Mouse (Mus musculus) spleen, postnatal 10 days (tissue): ENCODE data around the gene Tsku.

Experiments
- DNase-seq, 2 experiments: peaks; one replicate each; pipeline ENCODE4 v3.0.0; 2021 to 2022; ENCODE audit warnings: low spot score in 2 of 2

Gene Tsku

GRCm38 (mm10) chr7:98361063-98361652, at the start of gene Tsku:
TSS of gene Tsku (minus strand) at chr7:98361328.
- DNase-seq: peak in 1 of 2 experiments; percentile 61

- DNase-seq: no peak
These were observed 46.5 kb upstream of the Tsku start for GRCm38 (mm10) chr7:98407615-98408014.

DNA sequence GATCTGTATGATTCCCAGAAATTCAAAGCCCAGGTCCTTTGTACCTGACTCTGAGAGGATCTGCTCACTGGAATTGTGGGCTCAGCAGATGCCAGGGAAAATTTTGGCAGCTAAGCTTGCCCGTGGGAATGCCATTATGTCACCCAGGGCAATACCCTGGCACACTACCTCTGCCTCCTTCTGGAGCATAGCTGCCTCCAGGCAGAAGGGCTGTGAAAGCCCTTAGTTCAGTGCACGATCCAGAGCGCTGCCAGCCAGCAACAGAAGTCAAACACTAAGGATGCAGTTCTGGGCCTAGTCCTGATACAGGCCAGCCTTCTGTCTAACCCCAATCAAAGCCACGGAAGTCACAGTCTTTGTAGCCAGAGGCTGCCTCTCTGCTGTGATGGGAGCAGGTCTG, 42.9 kb upstream of the Tsku start:
- DNase-seq: no peak

GRCm38 (mm10) chr7:98402582-98403574, 41.8 kb upstream of the Tsku start:
- no peak for DNase-seq

- DNase-seq: no peak
These were observed 31.5 kb upstream of the Tsku start for GRCm38 (mm10) chr7:98392466-98393201.

GRCm38 (mm10) chr7:98391351-98391936, 30.3 kb upstream of the Tsku start:
- no peak for DNase-seq

DNA sequence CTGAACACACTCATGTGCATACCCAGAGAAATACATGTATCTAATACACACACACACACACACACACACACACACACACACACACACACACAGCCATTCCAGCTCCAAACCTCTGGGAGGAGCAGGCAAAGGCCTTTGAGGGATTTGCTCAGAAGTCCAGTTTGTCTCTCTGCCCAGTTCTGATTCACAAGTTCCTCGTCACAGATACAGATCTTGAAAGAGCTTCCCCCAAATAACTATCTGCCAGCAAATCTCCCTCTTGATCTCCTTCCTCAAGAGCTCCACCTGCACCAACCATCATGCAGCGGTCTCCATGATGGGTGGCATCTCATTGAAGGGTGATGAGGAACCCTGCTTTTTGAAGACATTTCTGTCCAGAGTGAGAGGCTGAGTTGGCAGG, 29.4 kb upstream of the Tsku start:
- no peak for DNase-seq

DNA sequence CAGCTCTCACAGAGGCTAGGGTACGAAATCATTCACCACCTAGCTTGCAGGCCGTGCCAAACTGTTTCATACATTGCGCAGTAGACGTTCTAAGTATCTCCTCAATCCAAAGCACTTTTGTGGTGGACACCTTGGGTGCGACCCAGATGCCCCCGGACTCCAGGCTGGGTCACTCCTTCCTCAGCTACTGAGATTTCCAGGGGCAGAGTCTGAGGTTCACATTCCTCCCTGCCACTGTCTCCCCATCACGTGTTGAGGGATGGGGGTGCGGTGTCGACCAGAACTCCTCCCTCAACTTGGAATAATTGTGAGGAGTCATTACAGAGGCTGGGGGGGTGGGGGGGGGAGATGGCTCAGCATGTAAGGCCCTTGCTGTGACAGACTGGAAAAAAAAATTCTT, 28.5 kb upstream of the Tsku start:
- DNase-seq: no peak

- DNase-seq: no peak
These were observed 27.9 kb upstream of the Tsku start for GRCm38 (mm10) chr7:98388881-98389501.

- no peak for DNase-seq
These were observed 26.1 kb upstream of the Tsku start for GRCm38 (mm10) chr7:98387201-98387600.

- DNase-seq: no peak
These were observed 24.0 kb upstream of the Tsku start for GRCm38 (mm10) chr7:98385168-98385567.

GRCm38 (mm10) chr7:98383337-98383736, 22.2 kb upstream of the Tsku start:
- DNase-seq: no peak

DNA sequence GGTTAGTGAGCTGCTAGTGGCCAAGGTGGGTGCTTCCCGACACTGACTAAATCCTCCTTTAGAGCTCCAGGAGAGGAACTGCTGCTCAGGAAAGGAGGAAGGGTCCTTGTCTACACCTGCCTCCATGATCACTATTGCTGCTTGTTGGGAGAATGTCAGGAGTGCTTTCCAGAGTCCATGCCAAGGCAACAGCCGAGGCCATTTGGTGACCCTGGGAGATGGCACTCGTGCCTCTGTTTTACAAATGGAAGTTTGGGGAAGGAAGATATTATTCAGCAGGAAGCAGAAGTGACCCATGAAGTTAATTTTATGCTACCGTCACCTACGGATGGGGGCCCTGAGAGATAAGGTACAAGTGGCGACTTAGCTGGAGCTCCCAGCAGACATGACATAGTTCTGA, 21.7 kb upstream of the Tsku start:
- DNase-seq: no peak

DNA sequence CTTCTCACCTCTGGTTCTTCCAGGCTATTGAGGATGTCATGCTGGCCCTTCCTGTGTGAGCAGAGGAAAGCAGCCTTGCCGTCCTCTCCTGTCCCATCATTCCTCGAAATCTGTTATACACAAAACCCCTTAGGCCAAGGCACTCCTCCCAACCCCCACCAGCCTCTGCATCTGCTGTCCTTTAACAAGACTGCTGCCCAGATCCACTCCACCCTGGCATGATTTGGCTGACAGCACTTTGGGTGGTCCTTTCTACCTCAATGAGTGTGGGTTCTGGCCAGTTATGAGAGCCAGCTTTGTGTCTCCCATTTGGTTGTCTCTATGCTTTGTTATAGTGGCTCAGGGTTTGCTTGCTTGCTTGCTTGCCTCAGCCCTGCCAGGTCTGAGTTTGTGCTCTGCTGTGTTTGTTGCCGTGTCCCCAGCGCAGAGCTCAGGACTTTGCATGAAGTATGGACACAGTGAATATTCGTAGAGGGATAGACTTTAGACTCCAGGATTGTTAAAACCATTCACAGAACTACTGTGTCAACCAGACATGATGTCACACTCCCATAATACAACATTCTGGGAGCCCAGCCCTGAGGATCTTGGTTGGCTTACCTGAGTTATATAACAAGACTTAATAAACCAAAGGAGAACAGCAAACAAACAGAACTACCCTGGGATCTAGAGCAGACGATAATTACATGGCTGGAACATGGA, 19.2 kb upstream of the Tsku start:
- no peak for DNase-seq

DNA sequence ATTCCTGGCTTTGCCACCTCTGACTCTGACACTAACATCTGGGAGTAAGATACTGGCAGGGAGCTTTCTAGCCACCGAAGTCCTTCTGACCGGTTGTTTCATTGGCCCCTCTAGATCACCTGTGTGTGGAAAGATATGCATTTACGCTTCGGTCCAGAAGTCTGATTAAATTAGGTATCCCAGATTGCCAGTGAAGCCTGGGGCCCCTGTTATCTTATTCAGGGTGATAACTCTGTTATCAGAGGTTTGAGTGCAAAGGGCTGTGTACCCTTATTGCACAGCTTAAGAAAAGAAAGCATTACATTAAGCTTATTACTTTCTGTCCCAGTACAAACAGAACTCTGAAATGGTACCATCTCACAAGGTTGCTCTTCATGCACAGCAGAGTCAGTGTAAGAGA, 18.1 kb upstream of the Tsku start:
- no peak for DNase-seq

- no peak for DNase-seq
These were observed 16.1 kb upstream of the Tsku start for GRCm38 (mm10) chr7:98377257-98377656.

- DNase-seq: no peak
These were observed 10.0 kb upstream of the Tsku start for GRCm38 (mm10) chr7:98371161-98371560.

DNA sequence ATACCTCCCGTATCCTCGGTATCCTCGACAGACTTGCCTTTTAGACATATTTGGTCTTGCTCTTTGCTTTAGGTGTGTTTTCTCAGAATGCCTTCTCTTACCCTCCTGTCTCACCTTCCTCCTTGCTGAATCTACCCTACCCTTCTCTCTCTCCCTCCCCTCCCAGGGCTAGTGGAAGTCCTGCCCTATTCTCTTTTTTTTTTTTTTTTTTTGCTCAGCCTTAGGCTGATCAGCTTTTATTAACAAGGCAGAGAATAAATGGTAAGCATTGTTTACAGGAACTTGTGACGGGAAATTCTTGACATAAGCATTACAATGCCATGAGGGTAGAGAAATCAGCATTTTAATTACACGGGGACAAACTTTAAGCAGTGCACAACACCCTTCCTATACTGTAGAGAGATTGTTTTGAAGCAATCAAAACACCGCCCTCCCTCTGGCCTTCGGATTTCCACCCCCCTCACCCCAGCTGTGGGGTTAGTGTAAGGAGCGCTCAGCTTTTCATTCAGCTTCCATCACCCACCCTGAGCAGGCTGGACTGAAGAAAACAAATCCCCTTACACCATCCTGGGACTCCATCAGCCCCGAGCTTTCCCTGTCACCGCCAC, 8.7 kb upstream of the Tsku start:
- no peak for DNase-seq

GRCm38 (mm10) chr7:98361662-98362061, 534 bp upstream of the Tsku start:
- DNase-seq: no peak

DNA sequence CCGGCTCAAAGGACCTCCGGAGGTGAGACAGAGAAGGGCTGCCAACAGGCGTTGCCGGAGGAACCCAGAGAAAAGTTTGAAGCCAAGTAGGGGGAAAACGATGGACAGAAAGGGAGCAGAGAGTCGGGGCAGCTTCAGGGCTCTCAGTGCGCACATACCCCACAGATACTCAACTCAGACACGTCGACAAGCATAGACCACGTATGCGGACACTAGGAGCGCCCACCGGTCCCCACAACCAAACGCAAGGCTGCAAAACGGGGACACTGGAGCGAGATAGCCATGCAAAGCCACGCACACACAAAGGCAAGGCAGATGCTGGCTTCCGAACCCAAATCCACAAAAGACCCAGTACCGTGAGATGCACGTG, 522 bp downstream of the Tsku start:
- no peak for DNase-seq
